Mouse (Mus musculus): ENCODE measurements around the gene Cabin1. TPM values are rescaled to one million over a fixed set of nuclear protein-coding genes. Genes with fewer than 3 reads are reported as not detected.

Cabin1 gene
- 10 to 100 TPM; 15.2 to 20.9 TPM for total RNA-seq (2021)
- long read RNA-seq, experiment 1, partial matches to known transcripts, result 6 of 6 reads
- long read RNA-seq, experiment 1, other reads (novel, unspliced or antisense), result 0 of 6 reads
- long read RNA-seq, experiment 2, partial matches to known transcripts, result 3 of 5 reads
- long read RNA-seq, experiment 2, other reads (novel, unspliced or antisense), result 2 of 5 reads

- peak; percentile 98 for DNase-seq
Measured at GRCm38 (mm10) chr10:75763682-75764518, at the start of gene Cabin1. Cabin1 (minus strand) TSS chr10:75764341.

- DNase-seq, result no peak
Measured at GRCm38 (mm10) chr10:75804217-75804616, 40.1 kb upstream of the Cabin1 start.

GRCm38 (mm10) chr10:75798176-75798696 is 34.1 kb upstream of the Cabin1 start, which contains the start of gene Gstt1:
Gstt1 (minus strand) TSS chr10:75798584.
- DNase-seq, result peak; percentile 88

- DNase-seq, result peak; percentile 75 to 82
Measured at GRCm38 (mm10) chr10:75797619-75798175, 33.6 kb upstream of the Cabin1 start.

GRCm38 (mm10) chr10:75796731-75797516 is 32.8 kb upstream of the Cabin1 start:
- DNase-seq, result no peak

GRCm38 (mm10) chr10:75794880-75795279 is 30.7 kb upstream of the Cabin1 start:
- peak in 1 of 2 experiments; percentile 9 for DNase-seq

- DNase-seq, result no peak
Measured at GRCm38 (mm10) chr10:75790773-75791172, 26.6 kb upstream of the Cabin1 start.

GRCm38 (mm10) chr10:75789841-75790240 is 25.7 kb upstream of the Cabin1 start:
- DNase-seq, result no peak

GRCm38 (mm10) chr10:75789081-75789735 is 25.1 kb upstream of the Cabin1 start:
- no peak for DNase-seq

GRCm38 (mm10) chr10:75788277-75788676 is 24.1 kb upstream of the Cabin1 start:
- no peak for DNase-seq

GRCm38 (mm10) chr10:75785442-75785841 is 21.3 kb upstream of the Cabin1 start:
- DNase-seq, result no peak

- DNase-seq, result peak; percentile 81 to 88
Measured at GRCm38 (mm10) chr10:75780769-75781578, 16.8 kb upstream of the Cabin1 start, which contains the start of the genes Gm20441 and Gstt3. Gm20441 (minus strand) TSS chr10:75780954. Gstt3 (minus strand) TSS chr10:75781414.

GRCm38 (mm10) chr10:75779206-75780174 is 15.3 kb upstream of the Cabin1 start:
- no peak for DNase-seq

- DNase-seq, result no peak
Measured at GRCm38 (mm10) chr10:75777885-75778284, 13.7 kb upstream of the Cabin1 start.

GRCm38 (mm10) chr10:75776562-75776961 is 12.4 kb upstream of the Cabin1 start:
- DNase-seq, result no peak

- no peak for DNase-seq
Measured at GRCm38 (mm10) chr10:75774587-75774986, 10.4 kb upstream of the Cabin1 start.

- DNase-seq, result no peak
Measured at GRCm38 (mm10) chr10:75774102-75774501, 10.0 kb upstream of the Cabin1 start.

- DNase-seq, result peak; percentile 85 to 92
Measured at GRCm38 (mm10) chr10:75772795-75773664, 8.9 kb upstream of the Cabin1 start, which contains the start of gene Ddt. Ddt (minus strand) TSS chr10:75773414.
